Mouse (Mus musculus): ENCODE measurements around the gene Fbxo10. TPM values are rescaled to one million over a fixed set of nuclear protein-coding genes. Genes with fewer than 3 reads are reported as not detected.

Gene Fbxo10
- polyA plus RNA-seq, 1 experiment from 2014 or later = 17.9 TPM

Other genes with a start within 250 kb of the Fbxo10 start
- gene Grhpr, start 103.2 kb downstream of the Fbxo10 start, polyA plus RNA-seq (2016; fragmentation: Nextera tagmentation; extraction: Ambion mirVana) = 80.9 and 91.8 TPM in 2 replicates
- gene Zbtb5, start 72.2 kb downstream of the Fbxo10 start, polyA plus RNA-seq (2016; fragmentation: Nextera tagmentation; extraction: Ambion mirVana) = 35.5 and 43.0 TPM in 2 replicates
- gene Polr1e, start 66.0 kb downstream of the Fbxo10 start, polyA plus RNA-seq (2016; fragmentation: Nextera tagmentation; extraction: Ambion mirVana) = 60.8 and 71.9 TPM in 2 replicates
- gene Tomm5, start 23.5 kb upstream of the Fbxo10 start, polyA plus RNA-seq (2016; fragmentation: Nextera tagmentation; extraction: Ambion mirVana) = 210 and 265 TPM in 2 replicates
- 0.45 and 1.2 TPM in 2 replicates for gene Frmpd1, start 100.3 kb upstream of the Fbxo10 start, polyA plus RNA-seq (2016; fragmentation: Nextera tagmentation; extraction: Ambion mirVana)
- gene Trmt10b, start 212.5 kb upstream of the Fbxo10 start, polyA plus RNA-seq (2016; fragmentation: Nextera tagmentation; extraction: Ambion mirVana) = 17.8 and 20.2 TPM in 2 replicates